Comparison of ENCODE assay signal across 28 mouse cellular contexts in genomic region chr7:81158933-81159332, GRCm38 (mm10). TPM values are rescaled to one million over a fixed set of nuclear protein-coding genes. Genes with fewer than 3 reads are reported as not detected.
"Had no signal": no experiment of that assay in that cellular context is flagged by ENCODE, and none has a peak within 500 bp of the region (broad histone marks: within the 10 kb centered on the region; RNA-seq: fewer than 3 reads in every experiment).

No protein-coding gene starts in this region.

- ATAC-seq: hindbrain, embryonic 16.5 days; inflammation-experienced regulatory T-cells, adult 6 months; liver, embryonic 12.5 days had no signal

- H3K27ac ChIP-seq: gastrocnemius, adult 2 months; heart, embryonic 13.5 days; heart, embryonic 15.5 days; hindbrain, embryonic 10.5 days; hindbrain, embryonic 12.5 days; hindbrain, embryonic 14.5 days; limb, embryonic 13.5 days; limb, embryonic 15.5 days; liver, embryonic 12.5 days; liver, embryonic 14.5 days had no signal

- H3K4me2 ChIP-seq: heart, embryonic 13.5 days; heart, embryonic 15.5 days; hindbrain, embryonic 12.5 days; hindbrain, embryonic 14.5 days; limb, embryonic 13.5 days; limb, embryonic 15.5 days; liver, embryonic 12.5 days had no signal

- H3K9ac ChIP-seq: heart, embryonic 15.5 days; hindbrain, embryonic 12.5 days; hindbrain, embryonic 14.5 days; limb, embryonic 13.5 days; limb, embryonic 15.5 days; liver, embryonic 12.5 days; liver, embryonic 14.5 days had no signal

- H3K4me3 ChIP-seq: gastrocnemius, adult 2 months; heart, embryonic 13.5 days; heart, embryonic 15.5 days; hindbrain, embryonic 10.5 days; hindbrain, embryonic 12.5 days; limb, embryonic 13.5 days; limb, embryonic 15.5 days; liver, embryonic 12.5 days had no signal

- H3K4me1 ChIP-seq: hindbrain, embryonic 10.5 days; hindbrain, embryonic 12.5 days; limb, embryonic 13.5 days; limb, embryonic 15.5 days had no signal

- H3K27me3 ChIP-seq: heart, embryonic 13.5 days; heart, embryonic 15.5 days; hindbrain, embryonic 12.5 days; limb, embryonic 13.5 days; limb, embryonic 15.5 days had no signal

- H3K36me3 ChIP-seq: heart, embryonic 13.5 days; heart, embryonic 15.5 days; hindbrain, embryonic 10.5 days; hindbrain, embryonic 12.5 days; limb, embryonic 13.5 days; limb, embryonic 15.5 days; liver, embryonic 12.5 days had no signal

- H3K9me3 ChIP-seq: heart, embryonic 13.5 days; heart, embryonic 15.5 days; hindbrain, embryonic 10.5 days; hindbrain, embryonic 12.5 days; limb, embryonic 13.5 days; limb, embryonic 15.5 days; liver, embryonic 12.5 days had no signal

- DNase-seq: gastrocnemius, adult 2 months; gastrocnemius, postnatal 10 days; gastrocnemius, postnatal 25 days; heart, adult 18-20 months; heart, postnatal 14 days; heart, postnatal 4 days; kidney, adult 11 months; kidney, adult 2 months; kidney, adult 9 months; kidney, postnatal 14 days; kidney, postnatal 36 days; layer of hippocampus, adult 9-11 months; layer of hippocampus, postnatal 36 days; left cerebral cortex, postnatal 4 days had no signal

RNA-seq across cellular contexts. Expression of gene Slc28a1, which starts 44.3 kb away (rescaled TPM):
- total RNA-seq: granulocyte monocyte progenitor cell, adult 5-6 weeks; layer of hippocampus, adult 8-10 months; layer of hippocampus, postnatal 14 days; layer of hippocampus, postnatal 36 days had no signal
- polyA plus RNA-seq: hindbrain, embryonic 10.5 days; hindbrain, embryonic 12.5 days; hindbrain, embryonic 14.5 days; hindbrain, embryonic 16.5 days; inflammation-experienced regulatory T-cells, adult 6 months had no signal
